Mouse (Mus musculus) lung, postnatal 10 days (tissue): ENCODE measurements around the gene 6430531B16Rik.

Experiments
- DNase-seq: peaks from one replicate; pipeline ENCODE4 v3.0.0; 2021

The 6430531B16Rik gene

GRCm38 (mm10) chr7:139978278-139978892, at the start of gene 6430531B16Rik:
TSS of gene 6430531B16Rik (minus strand) at chr7:139978755.
- peak; percentile 86 for DNase-seq

- DNase-seq, result no peak
These were observed 32.8 kb upstream of the 6430531B16Rik start for GRCm38 (mm10) chr7:140011336-140011735.

GRCm38 (mm10) chr7:140007781-140008180, 29.2 kb upstream of the 6430531B16Rik start:
- no peak for DNase-seq

GRCm38 (mm10) chr7:140006861-140007611, 28.5 kb upstream of the 6430531B16Rik start:
- no peak for DNase-seq

GRCm38 (mm10) chr7:140004666-140005065, 26.1 kb upstream of the 6430531B16Rik start:
- no peak for DNase-seq

GRCm38 (mm10) chr7:140001086-140001740, 22.7 kb upstream of the 6430531B16Rik start:
- no peak for DNase-seq

GRCm38 (mm10) chr7:139998691-139999350, 20.3 kb upstream of the 6430531B16Rik start:
- no peak for DNase-seq

- DNase-seq, result peak; percentile 63
These were observed 16.1 kb upstream of the 6430531B16Rik start for GRCm38 (mm10) chr7:139994676-139995075.

- no peak for DNase-seq
These were observed 15.6 kb upstream of the 6430531B16Rik start for GRCm38 (mm10) chr7:139994202-139994601.

- DNase-seq, result no peak
These were observed 15.0 kb upstream of the 6430531B16Rik start for GRCm38 (mm10) chr7:139993532-139993931.

GRCm38 (mm10) chr7:139992406-139992805, 13.9 kb upstream of the 6430531B16Rik start, which contains the start of gene Adam8:
TSS of gene Adam8 (minus strand) at chr7:139992562.
- DNase-seq, result peak; percentile 50

- no peak for DNase-seq
These were observed 12.4 kb upstream of the 6430531B16Rik start for GRCm38 (mm10) chr7:139990864-139991394.

- no peak for DNase-seq
These were observed 9.7 kb upstream of the 6430531B16Rik start for GRCm38 (mm10) chr7:139988272-139988671.

GRCm38 (mm10) chr7:139984505-139984904, 6.0 kb upstream of the 6430531B16Rik start:
- DNase-seq, result no peak

GRCm38 (mm10) chr7:139982058-139982457, 3.5 kb upstream of the 6430531B16Rik start:
- no peak for DNase-seq

- DNase-seq, result no peak
These were observed 2.2 kb upstream of the 6430531B16Rik start for GRCm38 (mm10) chr7:139980778-139981177.

GRCm38 (mm10) chr7:139979011-139979719, 610 bp upstream of the 6430531B16Rik start:
- no peak for DNase-seq

- DNase-seq, result no peak
These were observed 3.1 kb downstream of the 6430531B16Rik start for GRCm38 (mm10) chr7:139975471-139975870.

- DNase-seq, result no peak
These were observed 4.2 kb downstream of the 6430531B16Rik start for GRCm38 (mm10) chr7:139974307-139974706.

- DNase-seq, result no peak
These were observed 5.6 kb downstream of the 6430531B16Rik start for GRCm38 (mm10) chr7:139972923-139973331.

- DNase-seq, result no peak
These were observed 7.1 kb downstream of the 6430531B16Rik start for GRCm38 (mm10) chr7:139971436-139971835.

- DNase-seq, result no peak
These were observed 7.6 kb downstream of the 6430531B16Rik start for GRCm38 (mm10) chr7:139970979-139971378.
